Comparison of ENCODE assay signal across 8 mouse cellular contexts in the genomic region with DNA sequence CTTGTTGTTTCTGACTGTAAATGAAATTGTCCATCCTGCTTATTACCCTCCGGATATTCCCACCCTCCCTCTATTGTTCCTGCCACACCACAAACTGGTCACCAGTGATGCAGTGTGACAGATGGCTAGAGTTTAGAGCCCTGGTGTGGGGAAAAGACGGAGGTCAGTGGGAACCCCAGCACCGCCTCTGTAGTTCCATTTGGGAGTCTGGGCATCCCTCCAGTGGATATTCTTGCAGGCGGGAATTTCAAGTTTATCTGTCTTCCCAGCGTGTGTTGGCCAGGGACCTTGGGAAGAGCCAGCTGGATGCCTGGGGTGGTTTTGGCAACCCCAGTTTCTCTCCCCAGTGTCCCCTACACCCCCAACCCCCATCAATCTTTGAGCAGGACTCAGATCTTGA. TPM values are rescaled to one million over a fixed set of nuclear protein-coding genes. Genes with fewer than 3 reads are reported as not detected.
A peak's percentile ranks its signal among the peaks of the same experiment; 100 is the strongest.
DNase-seq lines count a peak whose midpoint lies in the region; ATAC-seq and TF ChIP-seq lines count a peak whose summit lies in the region.

No protein-coding gene starts in this region.

- H3K36me3 ChIP-seq in kidney, embryonic 15.5 days: 0 out of 2 replicates have a peak, but pooled peaks cover 5% of the 10 kb centered on the region
- no peaks in the 10 kb centered on the region for H3K36me3 ChIP-seq in midbrain, embryonic 15.5 days (replicated peaks)

- peaks cover 22% of the 10 kb centered on the region for H3K4me1 ChIP-seq in kidney, embryonic 15.5 days
- peaks cover 20% of the 10 kb centered on the region for H3K4me1 ChIP-seq in midbrain, embryonic 15.5 days

- H3K9ac ChIP-seq in kidney, embryonic 15.5 days: peak overlapping the region; percentile 69
- peak overlapping the region; percentile 51 for H3K9ac ChIP-seq in midbrain, embryonic 15.5 days

- no peaks in the 10 kb centered on the region for H3K27me3 ChIP-seq in kidney, embryonic 15.5 days
- no peaks in the 10 kb centered on the region for H3K27me3 ChIP-seq in midbrain, embryonic 15.5 days (replicated peaks)

- no peaks in the 10 kb centered on the region for H3K9me3 ChIP-seq in kidney, embryonic 15.5 days (replicated peaks)
- H3K9me3 ChIP-seq in midbrain, embryonic 15.5 days: no peaks in the 10 kb centered on the region

- no peak for DNase-seq in kidney, adult 9 months
- DNase-seq in brain, embryonic 14.5 days (ENCODE audit: low read depth): peak; percentile 20
- DNase-seq in heart, adult 18-20 months: peak; percentile 45 to 56
- DNase-seq in kidney, postnatal 10 days: peak; percentile 44
- no peak for DNase-seq in B cell, adult 2 months
- DNase-seq in spleen, postnatal 36 days (ENCODE audit: low spot score in 2 of 2): no peak

- H3K4me2 ChIP-seq in kidney, embryonic 15.5 days: peak overlapping the region; percentile 66
- peak overlapping the region; percentile 70 for H3K4me2 ChIP-seq in midbrain, embryonic 15.5 days

- 39% methylated on average over 5 of the region's 5 CpGs for WGBS in kidney, embryonic 15.5 days
- WGBS in midbrain, embryonic 15.5 days: 39% methylated on average over 5 of the region's 5 CpGs

- no peak for TF ChIP-seq CTCF in brain, embryonic 14.5 days (IDR thresholded peaks at IDR 0.05; ENCODE audit: borderline replicate concordance, extremely low read depth, insufficient read depth, insufficient read length)

- no peak for TF ChIP-seq POLR2A in brain, embryonic 14.5 days (IDR thresholded peaks at IDR 0.05; ENCODE audit: borderline replicate concordance, extremely low read depth, insufficient read depth, insufficient read length, poor library complexity, severe bottlenecking)

- H3K27ac ChIP-seq in kidney, embryonic 15.5 days: peak overlapping the region; percentile 89
- peak overlapping the region; percentile 55 for H3K27ac ChIP-seq in midbrain, embryonic 15.5 days

- no peak for ATAC-seq in kidney, embryonic 15.5 days (replicated peaks; ENCODE audit: low FRiP score)
- ATAC-seq in midbrain, embryonic 15.5 days (replicated peaks): no peak

- H3K4me3 ChIP-seq in kidney, embryonic 15.5 days (replicated peaks): peak overlapping the region; percentile 68
- H3K4me3 ChIP-seq in midbrain, embryonic 15.5 days: peak overlapping the region; percentile 50

RNA-seq across cellular contexts. Expression of a gene that starts 0.7 kb away (rescaled TPM):
- 30.5 and 30.7 TPM in 2 replicates for polyA plus RNA-seq in kidney, embryonic 15.5 days (2015; fragmentation: Nextera tagmentation; extraction: Ambion mirVana)
- 10.0 and 13.7 TPM in 2 replicates for polyA plus RNA-seq in brain, embryonic 14.5 days (2012; rRNA removed)
- 10 to 100 TPM in 1 of 2 experiments, 1 to 10 TPM in 1; 9.7 to 10.6 TPM for total RNA-seq in heart, adult 18-20 months (2021)
- 17.6 and 19.1 TPM in 2 replicates for polyA plus RNA-seq in midbrain, embryonic 15.5 days (2015; fragmentation: Nextera tagmentation; extraction: Ambion mirVana)

RNA-seq across cellular contexts. Expression of a gene that starts 14.0 kb away (rescaled TPM):
- polyA plus RNA-seq in kidney, embryonic 15.5 days (2015; fragmentation: Nextera tagmentation; extraction: Ambion mirVana): 36.6 and 43.2 TPM in 2 replicates
- 56.0 and 58.4 TPM in 2 replicates for polyA plus RNA-seq in brain, embryonic 14.5 days (2012; rRNA removed)
- 10 to 100 TPM; 24.7 to 25.7 TPM for total RNA-seq in heart, adult 18-20 months (2021)
- 39.9 and 41.7 TPM in 2 replicates for polyA plus RNA-seq in midbrain, embryonic 15.5 days (2015; fragmentation: Nextera tagmentation; extraction: Ambion mirVana)

Comparison
In these comparisons a context has a peak if more than half of its experiments do, and no peak if none do; other contexts are left out.
1. DNase-seq: peak in brain, embryonic 14.5 days (single experiment), heart, adult 18-20 months (2 of 2) and kidney, postnatal 10 days (single experiment); none in kidney, adult 9 months (single experiment), B cell, adult 2 months (0 of 2) and spleen, postnatal 36 days (0 of 2).